Mouse (Mus musculus) lung, adult 2 months (tissue): ENCODE measurements at regions not wholly inside any gene's neighbourhood (a gene's known extent, or its start where the extent isn't known, plus 50 kb on each side); places are given as distances from the start of the nearest gene placed in this dataset.

Experiments used
- CTCF ChIP-seq: fragments of 200-500 bp; IDR thresholded peaks from 2 replicates; pipeline ENCODE4 v1.5.1; 2011; ENCODE audit warnings: mild to moderate bottlenecking, low read length, control low read depth; ENCODE audit not compliant: insufficient read depth
- POLR2A ChIP-seq: fragments of 200-500 bp; IDR thresholded peaks from 2 replicates; pipeline ENCODE4 v1.6.1; 2011; ENCODE audit warnings: low read depth, mild to moderate bottlenecking, control low read depth, low read length, borderline replicate concordance; ENCODE audit errors: extremely low read depth

DNA sequence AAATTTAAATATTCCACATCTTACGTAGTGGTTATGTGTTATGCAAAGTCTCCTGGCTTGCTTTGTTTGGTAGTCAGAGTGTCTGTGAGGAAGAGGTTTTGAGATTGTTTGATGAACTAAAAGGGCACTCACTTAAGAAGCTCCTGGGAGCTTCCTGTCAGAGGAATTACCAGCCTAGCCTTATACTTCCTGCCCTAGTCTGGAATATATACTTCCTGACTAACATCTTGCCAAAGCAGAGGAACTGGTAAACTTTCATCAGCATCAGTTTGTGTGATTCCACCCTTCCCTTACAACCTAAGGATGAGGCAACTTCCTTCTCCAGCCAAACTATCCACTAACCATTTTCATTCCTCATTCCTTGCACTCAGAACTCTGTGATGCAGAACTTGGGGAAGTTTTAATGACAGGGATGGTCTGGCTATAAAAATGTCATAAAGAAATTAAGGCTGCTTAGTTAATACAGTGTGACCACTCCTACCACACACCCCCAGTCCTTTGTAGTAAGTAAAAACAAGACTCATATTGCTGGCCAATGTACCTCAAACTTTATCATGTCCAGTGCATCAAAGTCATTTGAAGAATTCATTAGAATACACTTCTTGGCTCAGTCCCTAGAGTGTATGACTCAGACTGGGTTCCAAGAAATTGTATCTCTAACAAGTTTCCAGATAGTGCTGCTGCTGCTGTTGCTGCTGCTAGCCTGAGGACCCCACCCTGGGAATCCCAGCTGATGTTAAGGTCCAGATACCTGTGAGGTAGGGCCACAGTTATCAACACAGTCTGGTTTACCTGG lies 133.4 kb upstream of the Ccdc122 start:
- TF ChIP-seq CTCF, result no peak
- TF ChIP-seq POLR2A, result no peak
